Mouse (Mus musculus) liver, adult 2 months (tissue): ENCODE data around the gene Osbpl6. TPM values are rescaled to one million over a fixed set of nuclear protein-coding genes. Genes with fewer than 3 reads are reported as not detected.

Experiments
- DNase-seq: peaks from one replicate; pipeline ENCODE4 v3.0.0-alpha.2; 2011; ENCODE audit warnings: low read depth, low spot score; ENCODE audit errors: extremely low read depth
- H3K27ac ChIP-seq: fragments of 200-500 bp; replicated peaks from 2 replicates; pipeline ENCODE4 v1.5.1; 2012; ENCODE audit warnings: low read depth, mild to moderate bottlenecking, control low read depth, inconsistent platforms, low read length; ENCODE audit not compliant: insufficient read depth
- H3K27me3 ChIP-seq: fragments of 200-500 bp; 2 replicates; pipeline ENCODE4 v1.6.1; 2012; ENCODE audit warnings: mild to moderate bottlenecking, moderate library complexity, low read length, inconsistent platforms; ENCODE audit not compliant: control insufficient read depth, insufficient read depth
- H3K36me3 ChIP-seq: fragments of 200-500 bp; 2 replicates; pipeline ENCODE4 v1.6.1; 2012; ENCODE audit warnings: low read length, inconsistent platforms; ENCODE audit not compliant: control insufficient read depth, insufficient read depth
- H3K4me1 ChIP-seq: fragments of 200-500 bp; 2 replicates; pipeline ENCODE4 v1.6.1; 2011; ENCODE audit warnings: low read length; ENCODE audit not compliant: control insufficient read depth, insufficient read depth
- H3K4me3 ChIP-seq: fragments of 200-500 bp; 2 replicates; pipeline ENCODE4 v1.5.1; 2011; ENCODE audit warnings: low read depth, mild to moderate bottlenecking, control low read depth, low read length, moderate library complexity; ENCODE audit not compliant: insufficient read depth
- H3K79me2 ChIP-seq: fragments of 200-500 bp; 2 replicates; pipeline ENCODE4 v1.6.1; 2012; ENCODE audit warnings: inconsistent platforms, mild to moderate bottlenecking, low read length, moderate library complexity; ENCODE audit not compliant: control insufficient read depth, insufficient read depth
- H3K9ac ChIP-seq: fragments of 200-500 bp; 2 replicates; pipeline ENCODE4 v1.6.1; 2012; ENCODE audit warnings: low read depth, mild to moderate bottlenecking, control low read depth, inconsistent platforms, low read length
- CTCF ChIP-seq: fragments of 200-500 bp; IDR thresholded peaks from 2 replicates; pipeline ENCODE4 v1.5.1; 2011; ENCODE audit warnings: low read depth, low read length, control low read depth
- POLR2A ChIP-seq: fragments of 200-500 bp; IDR thresholded peaks from 2 replicates; pipeline ENCODE4 v1.6.1; 2011; ENCODE audit warnings: low read length, control low read depth; ENCODE audit not compliant: insufficient read depth; ENCODE audit errors: extremely low read depth
- WGBS: fragments of 180-500 bp; shearing (Covaris S2); methylation state at CpG from one replicate; pipeline ENCODE4 v1.1.7; 2018; 5-methylcytosine and 5-hydroxymethylcytosine counted together
- polyA plus RNA-seq: library from polyadenylated mRNA; depleted of rRNA; stranded (reverse); fragments of >200 nt; gene quantifications from 2 replicates; pipeline ENCODE4 v1.2.3, GENCODE M21; 2012
- total RNA-seq: library from RNA; depleted of rRNA; stranded (reverse); fragments of >200 nt; gene quantifications from 2 replicates; pipeline ENCODE4 v1.2.3, GENCODE M21; 2014

Gene Osbpl6
- total and polyA plus RNA-seq, 2 experiments: 0.09 to 0.44 TPM

GRCm38 (mm10) chr2:76560146-76560545 lies 153.8 kb downstream of the Osbpl6 start:
- no peak for DNase-seq
- TF ChIP-seq POLR2A (no peak), CTCF (no peak)
- H3K4me3 ChIP-seq: no peak overlapping the region
- H3K4me1 ChIP-seq: no peaks in the 10 kb centered on the region
- no peaks in the 10 kb centered on the region for H3K36me3 ChIP-seq
- no peaks in the 10 kb centered on the region for H3K79me2 ChIP-seq
- H3K9ac ChIP-seq: no peak overlapping the region
- no peak overlapping the region for H3K27ac ChIP-seq
- WGBS: 92% methylated on average over 10 of the region's 10 CpGs
- H3K27me3 ChIP-seq: no peaks in the 10 kb centered on the region

GRCm38 (mm10) chr2:76563862-76564261 lies 157.6 kb downstream of the Osbpl6 start:
- Histone ChIP-seq H3K36me3 (no peaks in the 10 kb centered on the region), H3K4me3 (no peak overlapping the region), H3K4me1 (no peaks in the 10 kb centered on the region), H3K27ac (no peak overlapping the region), H3K9ac (no peak overlapping the region), H3K79me2 (no peaks in the 10 kb centered on the region), H3K27me3 (no peaks in the 10 kb centered on the region)
- TF ChIP-seq POLR2A: no peak
- no peak for TF ChIP-seq CTCF
- DNase-seq: no peak
- WGBS: 50% methylated on average over 4 of the region's 4 CpGs

GRCm38 (mm10) chr2:76566933-76567551 lies 160.7 kb downstream of the Osbpl6 start:
- H3K79me2 ChIP-seq: no peaks in the 10 kb centered on the region
- no peak for DNase-seq
- H3K9ac ChIP-seq: no peak overlapping the region
- H3K36me3 ChIP-seq: no peaks in the 10 kb centered on the region
- H3K27me3 ChIP-seq: no peaks in the 10 kb centered on the region
- TF ChIP-seq CTCF (no peak), POLR2A (no peak)
- WGBS: 86% methylated on average over 8 of the region's 8 CpGs
- H3K4me1 ChIP-seq: no peaks in the 10 kb centered on the region
- H3K4me3 ChIP-seq: no peak overlapping the region
- H3K27ac ChIP-seq: no peak overlapping the region

GRCm38 (mm10) chr2:76571543-76571942 lies 165.2 kb downstream of the Osbpl6 start:
- Histone ChIP-seq H3K9ac (no peak overlapping the region), H3K27ac (no peak overlapping the region), H3K79me2 (no peaks in the 10 kb centered on the region), H3K4me1 (no peaks in the 10 kb centered on the region), H3K4me3 (no peak overlapping the region), H3K36me3 (no peaks in the 10 kb centered on the region), H3K27me3 (peaks cover 3% of the 10 kb centered on the region; the same call in 1 of the 2 replicates)
- TF ChIP-seq CTCF (no peak), POLR2A (no peak)
- WGBS: 40% methylated on average over 10 of the region's 10 CpGs
- DNase-seq: no peak

- no peak overlapping the region for H3K4me3 ChIP-seq
- DNase-seq: no peak
- no peaks in the 10 kb centered on the region for H3K4me1 ChIP-seq
- H3K79me2 ChIP-seq: no peaks in the 10 kb centered on the region
- no peaks in the 10 kb centered on the region for H3K36me3 ChIP-seq
- no peak overlapping the region for H3K27ac ChIP-seq
- no peaks in the 10 kb centered on the region for H3K27me3 ChIP-seq
- TF ChIP-seq CTCF (no peak), POLR2A (no peak)
- no peak overlapping the region for H3K9ac ChIP-seq
- WGBS: 85% methylated on average over 8 of the region's 8 CpGs
Observed at GRCm38 (mm10) chr2:76578911-76579310, 172.6 kb downstream of the Osbpl6 start.

- Histone ChIP-seq H3K4me3 (no peak overlapping the region), H3K27ac (no peak overlapping the region), H3K79me2 (no peaks in the 10 kb centered on the region), H3K36me3 (no peaks in the 10 kb centered on the region), H3K9ac (no peak overlapping the region), H3K27me3 (no peaks in the 10 kb centered on the region), H3K4me1 (no peaks in the 10 kb centered on the region)
- TF ChIP-seq CTCF: no peak
- no peak for TF ChIP-seq POLR2A
- DNase-seq: no peak
- 93% methylated on average over 13 of the region's 13 CpGs for WGBS
Observed at GRCm38 (mm10) chr2:76585090-76585489, 178.8 kb downstream of the Osbpl6 start.
